Mouse (Mus musculus) midbrain, embryonic 10.5 days (tissue): ENCODE data around the gene Elf4. TPM values are rescaled to one million over a fixed set of nuclear protein-coding genes. Genes with fewer than 3 reads are reported as not detected.
A peak's percentile ranks its signal among the peaks of the same experiment; 100 is the strongest.

ENCODE experiments used
- DNase-seq: peaks from one replicate; pipeline ENCODE4 v3.0.0-alpha.2; 2017; ENCODE audit warnings: low spot score
- H3K27ac ChIP-seq: fragments of 300-500 bp; sonication (generic); replicated peaks from 2 replicates; pipeline ENCODE4 v1.5.1; 2016; ENCODE audit warnings: mild to moderate bottlenecking
- H3K27me3 ChIP-seq: fragments of 300-500 bp; sonication (generic); 2 replicates; pipeline ENCODE4 v1.6.1; 2016; ENCODE audit warnings: low read depth, mild to moderate bottlenecking; ENCODE audit not compliant: poor library complexity, severe bottlenecking
- H3K36me3 ChIP-seq: fragments of 300-500 bp; sonication (generic); 2 replicates; pipeline ENCODE4 v1.6.1; 2016; ENCODE audit warnings: mild to moderate bottlenecking, moderate library complexity
- H3K4me1 ChIP-seq: fragments of 300-500 bp; sonication (generic); 2 replicates; pipeline ENCODE4 v1.6.1; 2016
- H3K4me3 ChIP-seq: fragments of 300-500 bp; sonication (generic); 2 replicates; pipeline ENCODE4 v1.5.1; 2016; ENCODE audit warnings: mild to moderate bottlenecking, moderate library complexity
- H3K9me3 ChIP-seq: fragments of 300-500 bp; sonication (generic); replicated peaks from 2 replicates; pipeline ENCODE4 v1.6.1; 2016; ENCODE audit warnings: mild to moderate bottlenecking
- WGBS: fragments of 180-500 bp; shearing (Covaris S2); methylation state at CpG from one replicate; pipeline ENCODE4 v1.1.7; 2016; 5-methylcytosine and 5-hydroxymethylcytosine counted together
- polyA plus RNA-seq: library from polyadenylated mRNA; unstranded; fragments of >200 nt; fragmentation: Nextera tagmentation; extraction: Ambion mirVana; gene quantifications from 2 replicates; pipeline ENCODE4 v1.2.1, GENCODE M21; 2016

The Elf4 gene
- polyA plus RNA-seq: 1.8 and 2.0 TPM in 2 replicates

GRCm38 (mm10) chrX:48462754-48463507 lies at the start of gene Elf4:
TSS of gene Elf4 (minus strand) at chrX:48463132.
- H3K36me3 ChIP-seq: no peaks in the 10 kb centered on the region
- DNase-seq: peak; percentile 85
- H3K27me3 ChIP-seq: peaks cover 6% of the 10 kb centered on the region; the same call in 1 of the 2 replicates
- H3K9me3 ChIP-seq: peaks cover 8% of the 10 kb centered on the region; the same call in 1 of the 2 replicates
- H3K4me3 ChIP-seq: peak within 1 kb of the TSS; percentile 51
- 21% methylated on average over 38 of the region's 38 CpGs for WGBS
- peaks cover 4% of the 10 kb centered on the region for H3K4me1 ChIP-seq
- H3K27ac ChIP-seq: peak within 1 kb of the TSS; percentile 71

DNA sequence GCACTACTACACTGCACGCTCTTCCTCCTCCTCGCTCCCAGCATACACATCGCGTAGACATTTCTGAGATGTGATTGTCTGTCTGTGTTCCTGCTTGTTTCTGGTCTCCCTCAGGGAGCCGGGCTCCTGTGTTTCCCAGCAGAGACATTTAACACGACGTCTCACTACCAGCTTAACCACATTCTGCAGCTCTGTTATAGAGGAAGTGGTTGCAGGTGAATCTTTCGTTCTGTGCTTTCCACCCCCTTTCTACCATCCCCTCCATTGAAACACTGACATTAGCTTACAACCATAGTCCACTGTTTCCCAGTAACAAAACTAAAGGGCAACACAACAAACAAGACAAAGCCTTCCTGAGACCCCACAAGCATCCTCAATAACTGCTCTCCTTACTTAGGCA lies 30.8 kb upstream of the Elf4 start:
- peaks cover 78% of the 10 kb centered on the region for H3K36me3 ChIP-seq
- H3K9me3 ChIP-seq: no peaks in the 10 kb centered on the region
- DNase-seq: no peak
- 95% methylated on average over 8 of the region's 8 CpGs for WGBS
- no peak overlapping the region for H3K27ac ChIP-seq
- no peak overlapping the region for H3K4me3 ChIP-seq
- no peaks in the 10 kb centered on the region for H3K27me3 ChIP-seq
- no peaks in the 10 kb centered on the region for H3K4me1 ChIP-seq

- Histone ChIP-seq H3K27ac (no peak overlapping the region), H3K4me1 (no peaks in the 10 kb centered on the region), H3K36me3 (peaks cover 85% of the 10 kb centered on the region), H3K9me3 (no peaks in the 10 kb centered on the region), H3K27me3 (no peaks in the 10 kb centered on the region), H3K4me3 (no peak overlapping the region)
- WGBS: 92% methylated on average over 7 of the region's 7 CpGs
- DNase-seq: no peak
Measured at GRCm38 (mm10) chrX:48481687-48482086, 18.8 kb upstream of the Elf4 start.

DNA sequence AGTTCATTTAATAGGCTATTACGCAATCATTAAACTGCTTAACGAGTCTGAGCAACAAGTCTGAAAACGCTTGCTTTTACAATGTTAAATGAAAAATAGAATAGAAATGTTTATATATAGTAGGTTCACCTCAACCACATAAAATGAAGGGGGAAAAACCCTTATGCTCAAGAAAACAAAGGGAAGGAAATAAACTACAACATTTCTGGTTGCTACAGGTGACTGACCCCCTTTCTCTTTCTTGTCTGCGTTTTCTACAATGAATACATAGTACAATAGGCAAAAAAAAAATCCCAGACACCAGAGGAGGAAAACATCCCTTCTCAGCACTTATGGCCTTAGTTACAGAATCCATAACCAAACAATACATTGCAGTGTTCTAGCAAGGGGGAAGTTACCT lies 18.2 kb upstream of the Elf4 start:
- Histone ChIP-seq H3K4me1 (no peaks in the 10 kb centered on the region), H3K27ac (no peak overlapping the region), H3K36me3 (peaks cover 88% of the 10 kb centered on the region), H3K9me3 (no peaks in the 10 kb centered on the region), H3K4me3 (no peak overlapping the region), H3K27me3 (no peaks in the 10 kb centered on the region)
- WGBS: 88% methylated on average over 4 of the region's 4 CpGs
- DNase-seq: no peak

- Histone ChIP-seq H3K27me3 (peaks cover 6% of the 10 kb centered on the region; the same call in 1 of the 2 replicates), H3K27ac (no peak overlapping the region), H3K9me3 (peaks cover 8% of the 10 kb centered on the region; the same call in 1 of the 2 replicates), H3K36me3 (peaks cover 3% of the 10 kb centered on the region), H3K4me3 (no peak overlapping the region), H3K4me1 (peaks cover under 1% of the 10 kb centered on the region; the same call in 1 of the 2 replicates)
- no peak for DNase-seq
- WGBS: 79% methylated on average over 3 of the region's 3 CpGs
Measured at GRCm38 (mm10) chrX:48467355-48467946, 4.5 kb upstream of the Elf4 start.

GRCm38 (mm10) chrX:48466174-48466573 lies 3.2 kb upstream of the Elf4 start:
- Histone ChIP-seq H3K4me1 (peaks cover 4% of the 10 kb centered on the region), H3K27me3 (peaks cover 6% of the 10 kb centered on the region; the same call in 1 of the 2 replicates), H3K4me3 (no peak overlapping the region), H3K9me3 (peaks cover 8% of the 10 kb centered on the region; the same call in 1 of the 2 replicates), H3K36me3 (no peaks in the 10 kb centered on the region), H3K27ac (no peak overlapping the region)
- WGBS: 82% methylated on average over 2 of the region's 2 CpGs
- DNase-seq: no peak

DNA sequence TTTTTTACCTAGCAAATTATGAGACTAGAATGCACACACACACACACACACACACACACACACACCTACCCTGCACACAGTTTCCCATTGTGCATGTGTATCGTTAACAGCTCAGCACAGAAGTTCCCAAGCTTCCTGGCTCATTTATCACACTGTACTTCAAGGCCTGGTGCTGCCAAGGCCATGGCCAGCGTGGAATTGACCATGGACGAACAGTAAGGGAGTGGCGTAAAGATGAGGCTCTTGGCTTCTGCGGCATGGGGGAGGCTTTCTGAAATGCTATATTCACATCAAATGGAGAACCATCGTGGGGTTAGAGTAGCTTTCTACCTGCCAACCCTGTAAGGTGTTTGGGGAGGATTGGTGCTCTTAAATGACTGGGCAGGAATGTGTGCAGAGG lies 1.5 kb upstream of the Elf4 start:
- Histone ChIP-seq H3K4me1 (peaks cover 4% of the 10 kb centered on the region), H3K4me3 (no peak overlapping the region), H3K36me3 (no peaks in the 10 kb centered on the region), H3K27ac (no peak overlapping the region), H3K9me3 (peaks cover 8% of the 10 kb centered on the region; the same call in 1 of the 2 replicates), H3K27me3 (peaks cover 6% of the 10 kb centered on the region; the same call in 1 of the 2 replicates)
- no peak for DNase-seq
- WGBS: 93% methylated on average over 6 of the region's 6 CpGs

GRCm38 (mm10) chrX:48463636-48464035 lies 704 bp upstream of the Elf4 start:
- no peak overlapping the region for H3K4me3 ChIP-seq
- H3K4me1 ChIP-seq: peaks cover 4% of the 10 kb centered on the region
- WGBS: 84% methylated on average over 4 of the region's 4 CpGs
- H3K27me3 ChIP-seq: peaks cover 6% of the 10 kb centered on the region; the same call in 1 of the 2 replicates
- H3K36me3 ChIP-seq: no peaks in the 10 kb centered on the region
- DNase-seq: no peak
- peaks cover 8% of the 10 kb centered on the region; the same call in 1 of the 2 replicates for H3K9me3 ChIP-seq
- no peak overlapping the region for H3K27ac ChIP-seq

GRCm38 (mm10) chrX:48462297-48462696 lies 635 bp downstream of the Elf4 start:
- Histone ChIP-seq H3K4me3 (peak overlapping the region; percentile 51), H3K4me1 (peaks cover 4% of the 10 kb centered on the region), H3K27ac (no peak overlapping the region), H3K36me3 (no peaks in the 10 kb centered on the region), H3K9me3 (peaks cover 8% of the 10 kb centered on the region; the same call in 1 of the 2 replicates), H3K27me3 (peaks cover 6% of the 10 kb centered on the region; the same call in 1 of the 2 replicates)
- no peak for DNase-seq
- WGBS: 24% methylated on average over 4 of the region's 4 CpGs

- Histone ChIP-seq H3K27me3 (peaks cover 19% of the 10 kb centered on the region), H3K4me3 (no peak overlapping the region), H3K4me1 (peaks cover 4% of the 10 kb centered on the region), H3K27ac (no peak overlapping the region), H3K36me3 (no peaks in the 10 kb centered on the region), H3K9me3 (peaks cover 8% of the 10 kb centered on the region; the same call in 1 of the 2 replicates)
- no peak for DNase-seq
- WGBS: 82% methylated on average over 4 of the region's 4 CpGs
Measured at GRCm38 (mm10) chrX:48461006-48461405, 1.9 kb downstream of the Elf4 start.

DNA sequence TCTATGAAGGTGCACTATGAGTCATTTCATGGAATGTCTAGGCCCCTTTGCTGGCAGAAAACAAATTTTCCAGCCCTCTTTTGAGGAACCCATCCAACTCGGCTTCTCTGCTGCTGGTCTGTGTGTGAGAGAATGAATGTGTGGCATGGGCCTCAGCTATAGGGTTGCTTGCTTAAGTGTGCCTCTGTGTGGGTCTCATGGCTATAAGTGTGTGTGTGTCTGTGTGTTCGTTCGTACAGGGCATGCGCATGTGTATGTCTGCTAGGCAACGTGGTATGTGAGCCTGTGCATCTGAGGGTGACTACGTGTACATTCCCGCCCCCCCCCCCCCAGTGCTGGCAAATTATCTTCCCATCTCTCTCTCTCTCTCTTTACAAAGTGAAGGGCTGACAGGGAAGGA lies 2.4 kb downstream of the Elf4 start:
- H3K4me1 ChIP-seq: peaks cover 4% of the 10 kb centered on the region
- H3K9me3 ChIP-seq: peaks cover 8% of the 10 kb centered on the region; the same call in 1 of the 2 replicates
- no peak overlapping the region for H3K27ac ChIP-seq
- WGBS: 93% methylated on average over 7 of the region's 7 CpGs
- no peaks in the 10 kb centered on the region for H3K36me3 ChIP-seq
- DNase-seq: no peak
- no peak overlapping the region for H3K4me3 ChIP-seq
- H3K27me3 ChIP-seq: peaks cover 24% of the 10 kb centered on the region

DNA sequence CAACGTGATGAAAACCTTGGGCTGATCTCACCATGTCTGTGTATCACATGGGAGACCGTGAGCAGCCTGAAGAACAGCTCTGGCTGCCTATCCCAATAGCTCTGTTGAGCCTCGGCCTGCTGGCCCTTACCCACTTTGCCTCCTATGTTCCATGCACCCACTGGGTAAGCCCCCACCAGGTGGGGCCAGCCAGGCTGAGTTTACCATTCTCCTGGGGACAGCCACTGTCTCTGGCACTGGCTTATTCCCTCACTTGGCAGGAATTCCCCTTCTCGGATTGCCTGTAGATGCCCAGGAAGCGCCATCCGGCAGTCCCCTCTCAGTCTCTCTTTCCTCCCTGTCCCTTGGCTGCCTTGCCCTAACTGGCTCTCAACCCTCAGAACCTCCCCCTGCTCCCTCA lies 6.0 kb downstream of the Elf4 start:
- no peak overlapping the region for H3K27ac ChIP-seq
- peaks cover 53% of the 10 kb centered on the region for H3K27me3 ChIP-seq
- 72% methylated on average over 6 of the region's 6 CpGs for WGBS
- no peaks in the 10 kb centered on the region for H3K36me3 ChIP-seq
- DNase-seq: no peak
- no peak overlapping the region for H3K4me3 ChIP-seq
- H3K9me3 ChIP-seq: peaks cover 9% of the 10 kb centered on the region; the same call in 1 of the 2 replicates
- H3K4me1 ChIP-seq: peaks cover 4% of the 10 kb centered on the region; the same call in 1 of the 2 replicates

DNA sequence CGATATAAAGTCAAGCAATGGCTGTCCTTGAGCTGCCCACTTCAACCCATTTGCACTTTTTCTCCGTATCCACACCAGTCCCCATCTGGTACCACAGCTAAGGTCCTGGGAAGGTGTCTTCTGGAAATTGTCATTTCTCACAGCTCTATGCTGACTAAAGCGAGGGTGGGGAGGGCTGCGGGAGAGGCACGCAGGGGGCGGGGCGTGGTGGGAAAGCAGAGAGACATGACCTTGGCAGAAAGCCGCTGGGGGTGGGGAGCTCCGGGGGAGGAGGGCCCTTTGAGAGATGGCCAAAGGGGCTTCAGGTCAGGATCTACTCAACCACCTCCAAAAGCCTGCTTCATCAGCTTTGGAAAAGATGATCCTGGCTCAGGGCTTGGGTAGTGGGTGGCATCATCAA lies 7.9 kb downstream of the Elf4 start:
- Histone ChIP-seq H3K36me3 (no peaks in the 10 kb centered on the region), H3K27ac (no peak overlapping the region), H3K27me3 (peaks cover 71% of the 10 kb centered on the region), H3K4me1 (peaks cover 9% of the 10 kb centered on the region), H3K4me3 (no peak overlapping the region), H3K9me3 (peaks cover 9% of the 10 kb centered on the region; the same call in 1 of the 2 replicates)
- DNase-seq: no peak
- 31% methylated on average over 9 of the region's 9 CpGs for WGBS
